Mouse (Mus musculus): ENCODE results near the gene Mrps30.
"Not testable (repeated sequence)": the region's sequence is repeated elsewhere in the genome, so short reads cannot be mapped to it uniquely, and the experiment has no call there.

Gene Mrps30

DNA sequence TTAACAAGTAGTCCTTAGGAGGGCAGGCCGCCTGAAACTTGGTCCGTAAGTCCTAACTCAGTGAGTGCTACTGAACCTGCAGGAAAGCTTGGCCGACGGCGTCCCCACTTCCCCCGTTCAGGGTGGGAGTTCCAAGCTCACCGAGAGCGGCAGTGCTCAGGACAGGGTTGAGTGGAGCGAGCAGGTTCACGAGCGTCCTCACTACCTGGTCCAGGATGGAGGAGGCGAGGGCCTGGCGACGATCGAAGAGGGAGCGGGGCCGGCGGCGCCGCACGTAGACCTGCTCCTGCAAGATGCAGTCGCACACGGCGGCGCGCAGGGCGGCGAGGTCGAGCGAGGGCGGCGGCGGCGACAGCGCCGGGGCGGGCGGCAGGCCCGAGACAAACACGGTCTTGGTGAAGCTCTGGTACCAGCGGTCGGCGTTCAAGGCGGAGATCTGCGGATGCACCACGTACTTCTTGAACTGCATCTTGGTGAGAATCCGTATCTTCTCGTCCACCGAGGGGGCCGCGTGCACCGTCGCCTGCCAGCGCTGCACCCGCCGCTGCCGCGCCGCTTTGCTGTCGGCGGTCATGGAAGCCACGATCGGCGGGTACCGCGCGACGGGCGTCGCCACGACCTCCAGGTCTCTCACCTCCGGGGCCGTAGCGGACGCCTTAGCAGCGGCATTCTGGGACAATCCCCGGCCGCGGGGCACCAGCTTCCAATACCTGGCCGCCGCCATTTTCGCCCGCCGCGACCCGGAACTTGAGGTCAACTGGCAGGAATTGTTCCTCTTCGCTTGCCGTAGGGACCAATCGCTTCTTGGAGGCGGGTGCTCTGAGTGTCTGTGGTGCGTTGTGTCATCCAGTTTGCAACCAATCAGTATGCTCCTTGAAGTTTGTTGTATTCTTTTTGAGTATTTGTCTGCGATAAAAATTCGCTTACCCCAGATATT is at the start of gene Mrps30, which contains the start of gene B430218F22Rik:
Mrps30 (minus strand) TSS at position 742 of the 937 bp plus-strand sequence.
B430218F22Rik (plus strand) TSS at position 120 of the 937 bp plus-strand sequence.
- DNase-seq (ENCODE audit: low spot score): peak; percentile 91

DNA sequence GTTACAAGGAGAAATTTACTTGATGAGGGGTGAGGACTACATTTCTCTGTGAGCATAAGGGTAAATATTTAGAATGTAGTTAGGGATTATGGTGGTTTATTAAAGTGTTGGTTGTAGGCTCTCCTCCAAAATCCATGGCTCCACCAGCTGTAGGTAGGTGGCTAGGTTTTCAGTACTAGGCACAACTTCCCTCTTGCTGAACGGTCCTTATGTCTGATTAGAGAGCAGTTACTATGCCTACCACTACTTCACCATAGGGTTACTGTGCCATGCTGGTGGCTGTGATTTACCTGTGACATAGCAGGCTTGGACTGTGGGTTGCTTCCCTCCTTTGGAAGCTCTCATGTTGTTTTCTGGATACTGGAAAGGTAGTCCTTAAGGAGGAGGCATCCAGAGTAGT is 33.8 kb upstream of the Mrps30 start:
- DNase-seq (ENCODE audit: low spot score): no peak

DNA sequence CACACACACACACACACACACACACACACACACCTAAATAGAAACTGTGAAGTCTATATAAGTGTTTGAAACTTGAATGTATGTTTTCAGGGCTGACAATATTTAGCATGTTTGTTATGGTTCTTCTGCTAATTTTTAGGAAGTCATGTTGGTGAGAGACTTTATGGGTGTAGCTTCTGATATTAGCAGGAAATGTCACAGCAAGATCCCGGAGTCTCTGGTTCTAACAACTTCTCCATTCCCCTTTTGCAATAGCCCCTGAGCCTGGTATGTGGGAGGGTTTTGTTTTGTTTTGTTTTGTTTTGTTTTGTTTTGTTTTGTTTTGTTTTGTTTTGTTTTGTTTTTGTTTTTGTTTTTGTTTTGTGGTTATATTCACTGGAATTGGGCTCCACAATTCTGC is 33.4 kb upstream of the Mrps30 start:
- DNase-seq (ENCODE audit: low spot score): no peak

DNA sequence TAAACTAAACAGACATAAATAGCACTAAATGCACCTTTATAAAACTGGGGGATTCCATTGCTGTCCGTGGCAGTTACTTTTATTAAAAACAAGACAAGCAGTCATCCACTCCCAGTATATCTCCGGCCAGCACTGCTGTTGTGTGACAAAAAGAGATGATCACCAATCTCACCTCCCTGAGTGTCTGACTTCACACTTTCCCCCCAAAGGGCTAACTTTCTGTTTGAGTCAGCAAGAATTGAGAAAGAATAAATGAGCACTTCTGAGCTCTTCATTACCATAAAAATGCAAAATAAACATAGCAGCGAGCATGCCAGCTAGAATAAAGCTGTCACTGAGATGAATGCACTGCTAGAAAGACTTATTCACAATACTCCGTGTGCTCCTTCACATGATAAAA is 31.1 kb upstream of the Mrps30 start:
- DNase-seq (ENCODE audit: low spot score): no peak

DNA sequence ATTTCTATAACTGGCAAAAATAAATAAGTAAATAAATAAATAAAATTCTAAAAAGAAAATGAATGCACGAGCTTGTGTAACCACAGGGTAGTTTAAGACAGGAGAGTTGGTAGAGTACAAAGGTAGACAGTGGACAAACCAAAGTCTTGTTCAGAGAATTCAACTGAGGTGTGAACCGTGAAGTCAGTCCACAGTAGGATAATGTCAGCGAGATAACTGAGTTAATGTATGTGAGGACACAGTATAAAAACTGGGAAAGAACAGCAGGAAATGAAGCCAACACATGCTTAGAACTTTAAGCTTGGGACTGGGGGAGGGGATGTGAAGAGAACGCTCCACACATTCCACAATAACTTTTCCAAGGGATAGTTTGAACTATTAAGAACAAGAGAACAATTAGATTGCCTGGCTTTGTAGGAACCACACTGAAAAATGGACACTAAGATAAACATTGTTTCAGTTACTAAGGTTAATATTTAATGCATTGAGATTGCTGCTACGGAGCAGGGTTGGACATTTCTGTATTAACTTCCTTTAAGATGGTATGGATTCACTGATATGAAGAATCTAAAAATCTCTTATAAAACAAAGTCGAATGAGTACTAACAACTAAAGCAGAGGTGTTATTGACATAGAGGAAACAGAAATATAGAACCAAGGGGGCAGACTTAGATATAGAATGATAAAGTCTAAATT is 24.4 kb upstream of the Mrps30 start:
- DNase-seq (ENCODE audit: low spot score): peak; percentile 31

DNA sequence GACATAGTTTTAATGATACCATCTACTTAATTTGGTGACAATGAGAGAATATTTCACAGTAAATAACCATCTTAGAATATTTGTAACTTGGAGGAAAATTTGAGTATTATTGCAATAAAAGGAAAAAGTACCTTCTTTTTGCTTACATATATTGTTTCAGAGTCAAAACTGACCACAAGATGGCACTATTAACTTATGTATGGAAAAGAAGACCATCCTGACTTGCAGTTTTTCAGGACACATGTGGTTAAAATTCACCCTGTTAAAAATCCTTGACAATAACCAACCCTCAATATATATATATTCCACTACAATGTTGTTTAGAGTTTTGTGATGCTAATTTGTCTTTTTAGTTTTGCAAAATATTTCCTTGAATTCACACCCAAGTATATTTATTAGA is 16.5 kb upstream of the Mrps30 start:
- peak; percentile 78 for DNase-seq (ENCODE audit: low spot score)

DNA sequence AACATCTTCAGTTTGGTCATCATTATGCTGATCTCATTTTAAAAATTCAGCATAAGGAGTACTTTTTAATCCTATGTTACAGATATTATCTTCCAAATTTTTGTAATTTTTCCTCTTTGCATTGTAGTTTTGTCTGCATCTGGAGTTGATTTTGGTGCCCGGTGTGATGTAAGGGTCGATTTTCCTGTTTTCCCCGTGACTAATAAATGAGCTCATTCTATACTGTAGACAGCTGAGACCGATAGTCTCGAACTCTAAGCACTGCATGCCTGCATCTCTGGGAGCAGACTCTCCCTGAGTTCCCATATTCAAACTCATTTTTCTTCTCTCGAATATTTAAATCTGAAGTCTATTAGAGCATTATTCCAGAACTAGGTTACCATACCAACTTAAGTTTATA is 13.3 kb upstream of the Mrps30 start:
- DNase-seq (ENCODE audit: low spot score): no peak

DNA sequence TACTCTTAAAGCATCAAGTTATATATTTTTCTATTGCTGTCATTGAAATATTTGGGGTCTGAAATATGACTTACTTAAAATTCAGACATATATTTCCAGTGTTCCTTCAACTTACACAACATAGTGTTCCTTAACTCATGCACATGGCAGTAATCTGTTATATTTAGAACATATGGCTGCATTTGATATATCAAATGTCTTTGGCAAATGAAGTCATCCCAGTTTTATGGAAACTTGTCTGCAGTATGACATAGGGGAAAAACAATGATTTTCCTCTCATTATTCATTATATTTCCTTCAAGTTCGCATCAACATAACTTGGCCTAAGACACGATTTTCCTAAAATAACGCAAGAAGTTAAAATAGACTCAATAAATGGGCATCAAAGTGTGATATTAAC is 8.8 kb upstream of the Mrps30 start:
- no peak for DNase-seq (ENCODE audit: low spot score)

DNA sequence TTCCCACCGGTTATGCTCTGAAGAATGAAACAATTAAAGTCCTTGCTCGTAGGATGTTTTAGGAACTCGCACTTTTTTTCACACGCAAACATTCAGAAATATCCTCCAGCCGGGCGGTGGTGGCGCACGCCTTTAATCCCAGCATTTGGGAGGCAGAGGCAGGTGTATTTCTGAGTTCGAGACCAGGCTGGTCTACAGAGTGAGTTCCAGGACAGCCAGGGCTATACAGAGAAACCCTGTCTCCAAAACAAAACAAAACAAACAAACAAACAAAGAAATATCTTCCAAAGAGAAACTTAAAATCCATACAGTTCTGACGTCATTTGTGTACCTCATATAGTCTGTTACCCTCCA is 373 bp upstream of the Mrps30 start:
- not testable (repeated sequence) for DNase-seq (ENCODE audit: low spot score)

DNA sequence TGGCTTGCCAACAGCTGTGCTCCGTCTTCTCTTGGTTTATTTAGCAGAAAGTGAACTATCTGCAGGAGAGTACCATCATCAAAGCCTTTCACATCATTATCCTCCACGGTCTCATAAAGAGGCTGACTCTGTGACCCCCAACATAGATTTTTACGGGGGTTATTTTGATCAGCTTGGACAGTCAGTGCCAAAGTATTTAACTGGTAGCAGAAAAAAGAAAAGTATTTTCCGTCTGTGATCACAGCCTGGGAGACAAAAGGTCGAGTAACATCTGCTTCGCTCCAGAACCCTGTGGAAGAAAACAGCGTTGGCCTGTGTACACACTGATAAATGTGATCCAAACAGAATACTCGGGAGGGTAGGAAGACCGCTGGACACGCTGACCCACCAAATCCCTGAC is 6.7 kb downstream of the Mrps30 start:
- no peak for DNase-seq (ENCODE audit: low spot score)

DNA sequence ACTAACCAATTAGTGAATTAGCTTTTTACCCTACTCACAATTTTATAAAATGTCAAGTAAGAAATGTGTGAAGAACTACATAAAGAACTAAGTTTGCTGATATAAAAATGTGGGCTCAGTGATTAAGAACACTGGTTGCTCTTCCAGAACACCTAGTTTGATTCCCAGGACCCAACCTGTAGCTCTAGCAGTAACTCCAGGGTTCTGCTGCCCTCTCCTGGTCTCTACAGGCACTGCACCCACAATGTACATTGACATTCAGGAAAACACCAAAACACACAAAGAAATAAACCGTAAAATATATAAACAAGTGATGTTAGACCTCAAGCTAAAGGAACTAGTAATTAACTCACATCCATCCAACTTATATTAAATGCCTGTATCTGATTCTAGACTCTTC is 7.9 kb downstream of the Mrps30 start:
- DNase-seq (ENCODE audit: low spot score): peak; percentile 26

DNA sequence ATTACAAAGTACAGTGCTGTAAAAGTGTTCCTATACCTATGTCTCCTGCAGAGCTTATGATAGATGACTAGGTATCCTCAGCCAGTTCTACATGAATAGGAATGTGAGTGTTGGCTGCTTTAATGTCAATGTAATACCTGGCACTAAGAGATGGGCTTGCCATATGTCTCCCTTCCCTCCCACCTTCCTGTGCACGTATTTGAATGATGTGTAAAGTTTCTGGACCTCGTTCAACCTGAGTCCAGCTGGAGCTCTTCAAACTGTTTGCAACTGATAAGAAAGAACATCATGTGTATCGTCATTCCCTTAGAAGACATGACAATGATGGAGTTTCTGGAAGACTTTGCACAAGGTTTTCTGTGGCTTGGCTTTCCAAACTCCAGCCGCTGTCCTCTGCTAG is 14.2 kb downstream of the Mrps30 start:
- DNase-seq (ENCODE audit: low spot score): no peak

DNA sequence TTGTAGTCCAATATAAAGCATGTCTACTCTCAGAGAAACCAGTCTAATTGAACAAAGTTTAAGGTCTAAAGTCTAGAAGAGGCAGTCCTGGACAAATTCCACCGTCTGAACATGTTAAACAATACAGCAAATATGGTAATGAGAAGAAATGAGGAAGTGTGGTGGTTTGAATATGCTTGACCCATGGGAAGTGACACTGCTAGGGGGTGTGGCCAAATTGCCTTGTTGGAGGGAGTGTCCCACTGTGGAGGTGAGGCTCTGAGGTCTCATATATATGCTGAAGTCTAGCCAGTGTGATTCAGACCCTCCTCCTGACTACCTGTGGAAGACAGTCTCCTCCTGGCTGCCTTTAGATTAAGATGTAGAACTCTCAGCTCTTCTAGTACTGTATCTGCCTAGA is 21.3 kb downstream of the Mrps30 start:
- DNase-seq (ENCODE audit: low spot score): no peak

DNA sequence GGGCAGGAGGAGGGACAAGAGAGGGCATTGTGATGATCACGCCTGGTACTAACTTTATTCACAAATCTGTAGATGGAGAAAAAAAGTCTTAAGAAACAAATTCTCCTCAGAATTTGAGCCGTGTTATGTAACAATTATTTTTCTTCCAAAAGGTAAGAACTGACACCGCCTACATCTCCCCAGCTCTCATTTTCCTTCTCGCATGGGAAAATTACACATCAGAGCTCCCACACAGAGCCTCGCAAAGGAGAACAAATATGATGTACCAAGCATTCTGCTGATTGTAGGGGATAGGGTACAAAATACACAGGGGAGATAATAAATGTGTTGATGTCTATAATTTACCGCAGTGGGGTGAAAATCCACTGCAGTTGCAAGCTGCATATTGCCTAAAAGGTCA is 23.7 kb downstream of the Mrps30 start:
- no peak for DNase-seq (ENCODE audit: low spot score)

DNA sequence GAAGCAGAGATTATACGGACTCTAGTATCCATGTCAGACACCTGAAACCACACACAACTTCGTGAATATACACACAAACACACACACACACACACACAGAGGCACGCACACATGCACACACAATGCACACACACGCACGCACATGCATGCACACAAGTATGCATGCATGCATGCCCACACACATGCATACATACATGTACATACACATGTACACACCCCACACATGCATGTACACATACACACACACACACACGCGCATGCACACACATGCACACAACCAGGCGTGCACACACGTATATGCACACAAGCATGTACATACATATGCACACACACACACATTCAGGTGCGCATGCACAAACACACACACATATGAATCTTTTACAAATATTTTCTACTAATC is 36.2 kb downstream of the Mrps30 start:
- no peak for DNase-seq (ENCODE audit: low spot score)

DNA sequence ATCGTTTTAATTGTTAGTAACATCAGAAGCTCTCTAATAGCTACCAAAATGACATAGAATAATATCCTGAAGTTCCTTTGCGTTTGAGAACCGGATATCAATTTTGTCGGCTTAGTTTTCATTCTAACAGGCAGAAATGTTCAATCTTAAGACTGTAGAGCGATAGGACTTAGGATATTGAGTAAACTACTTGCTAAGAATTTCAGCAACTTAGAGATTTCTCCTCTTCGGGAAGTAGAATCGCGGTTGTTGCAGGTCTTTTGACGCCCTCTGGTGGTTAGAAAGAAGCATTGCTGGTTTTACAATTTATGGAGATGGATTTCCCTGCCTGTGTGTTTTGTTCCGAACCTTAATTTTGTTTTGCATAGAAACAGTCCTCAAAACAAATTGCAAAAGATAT is 36.8 kb downstream of the Mrps30 start:
- peak; percentile 68 for DNase-seq (ENCODE audit: low spot score)

Data from adipocyte (in vitro differentiated cells).